Mouse (Mus musculus) kidney, adult 8-10 months (tissue): Measurements from ENCODE around the gene Robo2.

Experiments
- DNase-seq, 2 experiments: peaks; one replicate each; pipeline ENCODE4 v3.0.0; 2022

Gene Robo2

GRCm38 (mm10) chr16:74321666-74322371, 89.8 kb downstream of the Robo2 start:
- DNase-seq, result no peak

- no peak for DNase-seq
Measured at GRCm38 (mm10) chr16:74316150-74316549, 95.5 kb downstream of the Robo2 start.

- no peak for DNase-seq
Measured at GRCm38 (mm10) chr16:74313222-74313621, 98.4 kb downstream of the Robo2 start.

GRCm38 (mm10) chr16:74307543-74307887, 104.1 kb downstream of the Robo2 start:
- no peak for DNase-seq

- DNase-seq, result no peak
Measured at GRCm38 (mm10) chr16:74306876-74307542, 104.6 kb downstream of the Robo2 start.

GRCm38 (mm10) chr16:74287878-74288277, 123.7 kb downstream of the Robo2 start:
- DNase-seq, result no peak

- DNase-seq, result no peak
Measured at GRCm38 (mm10) chr16:74282549-74282948, 129.1 kb downstream of the Robo2 start.

GRCm38 (mm10) chr16:74276855-74277573, 134.6 kb downstream of the Robo2 start:
- no peak for DNase-seq

- DNase-seq, result no peak
Measured at GRCm38 (mm10) chr16:74274596-74274995, 137.0 kb downstream of the Robo2 start.

- DNase-seq, result no peak
Measured at GRCm38 (mm10) chr16:74272993-74273392, 138.6 kb downstream of the Robo2 start.

- DNase-seq, result no peak
Measured at GRCm38 (mm10) chr16:74258241-74258640, 153.4 kb downstream of the Robo2 start.

GRCm38 (mm10) chr16:74244452-74244851, 167.2 kb downstream of the Robo2 start:
- no peak for DNase-seq

- DNase-seq, result no peak
Measured at GRCm38 (mm10) chr16:74241534-74241933, 170.1 kb downstream of the Robo2 start.

- no peak for DNase-seq
Measured at GRCm38 (mm10) chr16:74237411-74237930, 174.2 kb downstream of the Robo2 start.

GRCm38 (mm10) chr16:74234393-74235059, 177.1 kb downstream of the Robo2 start:
- no peak for DNase-seq

- DNase-seq, result no peak
Measured at GRCm38 (mm10) chr16:74233596-74233995, 178.0 kb downstream of the Robo2 start.

GRCm38 (mm10) chr16:74227285-74227684, 184.3 kb downstream of the Robo2 start:
- no peak for DNase-seq

GRCm38 (mm10) chr16:74225423-74226272, 186.0 kb downstream of the Robo2 start:
- DNase-seq, result no peak

GRCm38 (mm10) chr16:74222501-74222900, 189.1 kb downstream of the Robo2 start:
- no peak for DNase-seq

GRCm38 (mm10) chr16:74216879-74217415, 194.7 kb downstream of the Robo2 start:
- DNase-seq, result no peak

GRCm38 (mm10) chr16:74215791-74216190, 195.8 kb downstream of the Robo2 start:
- DNase-seq, result no peak

GRCm38 (mm10) chr16:74200705-74201104, 210.9 kb downstream of the Robo2 start:
- no peak for DNase-seq
